Comparison of ENCODE assay signal across 10 mouse cellular contexts in genomic region chr5:77267441-77267840, GRCm38 (mm10). TPM values are rescaled to one million over a fixed set of nuclear protein-coding genes. Genes with fewer than 3 reads are reported as not detected.
DNase-seq lines count a peak whose midpoint lies in the region; ATAC-seq lines count a peak whose summit lies in the region.
"Had no signal": no experiment of that assay in that cellular context is flagged by ENCODE, and none has a peak within 500 bp of the region (broad histone marks: within the 10 kb centered on the region; RNA-seq: fewer than 3 reads in every experiment).

No protein-coding gene starts in this region.

- ATAC-seq in heart, embryonic 15.5 days (replicated peaks; ENCODE audit: insufficient number of reproducible peaks, insufficient read depth, low FRiP score, low read depth): no peak
- ATAC-seq in hindbrain, embryonic 16.5 days: no peak
- ATAC-seq in midbrain, embryonic 13.5 days: no peak
- ATAC-seq in CD4-positive, CD25-positive, alpha-beta regulatory T cell, adult 4 months: no peak

- H3K4me3 ChIP-seq in heart, embryonic 15.5 days: peak overlapping the region; percentile 88
- H3K4me3 ChIP-seq in embryonic facial prominence, embryonic 10.5 days: peak overlapping the region; percentile 99
- H3K4me3 ChIP-seq in hindbrain, embryonic 16.5 days (ENCODE audit: low read length): peak overlapping the region; percentile 81
- peak overlapping the region; percentile 91 for H3K4me3 ChIP-seq in midbrain, embryonic 13.5 days (replicated peaks)

- no peak for DNase-seq in heart, adult 18-20 months
- no peak for DNase-seq in embryonic facial prominence, embryonic 10.5 days (ENCODE audit: low spot score)
- no peak for DNase-seq in adrenal gland, postnatal 4 days (ENCODE audit: low spot score in 2 of 2)
- no peak for DNase-seq in retina, postnatal 1 day
- DNase-seq: kidney, adult 8-10 months had no signal

- H3K27ac ChIP-seq in heart, embryonic 15.5 days: 0 out of 2 replicates have a peak overlapping the region, but pooled peaks have one; percentile 96
- H3K27ac ChIP-seq in embryonic facial prominence, embryonic 10.5 days (replicated peaks): peak overlapping the region; percentile 98; the same call in 1 of the 2 replicates
- no peak overlapping the region for H3K27ac ChIP-seq in hindbrain, embryonic 16.5 days (ENCODE audit: low read depth, low read length)
- no peak overlapping the region for H3K27ac ChIP-seq in midbrain, embryonic 13.5 days

- peaks cover 26% of the 10 kb centered on the region for H3K36me3 ChIP-seq in heart, embryonic 15.5 days
- peaks cover 46% of the 10 kb centered on the region for H3K36me3 ChIP-seq in embryonic facial prominence, embryonic 10.5 days (replicated peaks)
- H3K36me3 ChIP-seq in hindbrain, embryonic 16.5 days (ENCODE audit: control insufficient read depth, insufficient read depth, low read length): peaks cover 6% of the 10 kb centered on the region; the same call in 1 of the 2 replicates
- peaks cover 19% of the 10 kb centered on the region for H3K36me3 ChIP-seq in midbrain, embryonic 13.5 days

- H3K27me3 ChIP-seq in heart, embryonic 15.5 days: no peaks in the 10 kb centered on the region
- H3K27me3 ChIP-seq in embryonic facial prominence, embryonic 10.5 days (replicated peaks; ENCODE audit: low read depth, poor library complexity, severe bottlenecking): no peaks in the 10 kb centered on the region
- H3K27me3 ChIP-seq in hindbrain, embryonic 16.5 days (replicated peaks; ENCODE audit: control insufficient read depth, insufficient read depth, low read length): no peaks in the 10 kb centered on the region
- peaks cover 15% of the 10 kb centered on the region for H3K27me3 ChIP-seq in midbrain, embryonic 13.5 days

- WGBS in heart, embryonic 15.5 days: 64% methylated on average over 4 of the region's 4 CpGs
- WGBS in embryonic facial prominence, embryonic 10.5 days: 77% methylated on average over 4 of the region's 4 CpGs
- 62% methylated on average over 4 of the region's 4 CpGs for WGBS in hindbrain, embryonic 16.5 days
- WGBS in midbrain, embryonic 13.5 days: 65% methylated on average over 4 of the region's 4 CpGs

- H3K9me3 ChIP-seq in heart, embryonic 15.5 days (replicated peaks): no peaks in the 10 kb centered on the region
- no peaks in the 10 kb centered on the region for H3K9me3 ChIP-seq in embryonic facial prominence, embryonic 10.5 days
- H3K9me3 ChIP-seq in hindbrain, embryonic 16.5 days (ENCODE audit: control insufficient read depth, low read length): no peaks in the 10 kb centered on the region
- H3K9me3 ChIP-seq in midbrain, embryonic 13.5 days: no peaks in the 10 kb centered on the region

- H3K4me2 ChIP-seq in heart, embryonic 15.5 days: peak overlapping the region; percentile 68
- H3K4me2 ChIP-seq in hindbrain, embryonic 16.5 days (ENCODE audit: low read length): peak overlapping the region; percentile 93
- peak overlapping the region; percentile 81 for H3K4me2 ChIP-seq in midbrain, embryonic 13.5 days (replicated peaks)

- H3K4me1 ChIP-seq in heart, embryonic 15.5 days (replicated peaks): peaks cover 29% of the 10 kb centered on the region
- peaks cover 20% of the 10 kb centered on the region for H3K4me1 ChIP-seq in embryonic facial prominence, embryonic 10.5 days
- no peaks in the 10 kb centered on the region; the same call in 1 of the 2 replicates for H3K4me1 ChIP-seq in hindbrain, embryonic 16.5 days (ENCODE audit: control insufficient read depth, insufficient read depth, low read depth, low read length)
- H3K4me1 ChIP-seq in midbrain, embryonic 13.5 days (replicated peaks): peaks cover 16% of the 10 kb centered on the region

- no peak overlapping the region for H3K9ac ChIP-seq in heart, embryonic 15.5 days
- no peak overlapping the region for H3K9ac ChIP-seq in hindbrain, embryonic 16.5 days (ENCODE audit: low read depth, low read length)
- no peak overlapping the region for H3K9ac ChIP-seq in midbrain, embryonic 13.5 days (replicated peaks)

RNA-seq across cellular contexts. Expression of gene Rest, which starts 2.1 kb away (rescaled TPM):
- polyA plus RNA-seq in heart, embryonic 15.5 days (2015; fragmentation: Nextera tagmentation; extraction: Ambion mirVana): 19.3 and 22.1 TPM in 2 replicates
- total RNA-seq in heart, adult 18-20 months (2021): 10 to 100 TPM; 13.2 to 13.5 TPM
- 34.0 and 37.7 TPM in 2 replicates for polyA plus RNA-seq in embryonic facial prominence, embryonic 10.5 days (2016; fragmentation: Nextera tagmentation; extraction: Ambion mirVana)
- 5.9 and 6.9 TPM in 2 replicates for polyA plus RNA-seq in hindbrain, embryonic 16.5 days (2015; fragmentation: Nextera tagmentation; extraction: Ambion mirVana)
- polyA plus RNA-seq in midbrain, embryonic 13.5 days (2015; fragmentation: Nextera tagmentation; extraction: Ambion mirVana): 8.0 and 8.5 TPM in 2 replicates
- 10 to 100 TPM; 39.0 to 42.6 TPM for total RNA-seq in adrenal gland, postnatal 4 days (2021)
- polyA plus RNA-seq in CD4-positive, CD25-positive, alpha-beta regulatory T cell, adult 4 months (2017; shearing (Covaris generic)): 10 to 100 TPM; 12.7 to 16.2 TPM

RNA-seq across cellular contexts. Expression of gene Noa1, which starts 42.4 kb away (rescaled TPM):
- polyA plus RNA-seq in heart, embryonic 15.5 days (2015; fragmentation: Nextera tagmentation; extraction: Ambion mirVana): 20.6 and 21.6 TPM in 2 replicates
- 10 to 100 TPM; 22.1 to 25.7 TPM for total RNA-seq in heart, adult 18-20 months (2021)
- polyA plus RNA-seq in embryonic facial prominence, embryonic 10.5 days (2016; fragmentation: Nextera tagmentation; extraction: Ambion mirVana): 36.5 and 37.5 TPM in 2 replicates
- polyA plus RNA-seq in hindbrain, embryonic 16.5 days (2015; fragmentation: Nextera tagmentation; extraction: Ambion mirVana): 33.2 and 34.7 TPM in 2 replicates
- 30.3 and 31.3 TPM in 2 replicates for polyA plus RNA-seq in midbrain, embryonic 13.5 days (2015; fragmentation: Nextera tagmentation; extraction: Ambion mirVana)
- total RNA-seq in adrenal gland, postnatal 4 days (2021): 10 to 100 TPM; 25.4 to 25.7 TPM
- polyA plus RNA-seq in CD4-positive, CD25-positive, alpha-beta regulatory T cell, adult 4 months (2017; shearing (Covaris generic)): 1 to 10 TPM; 2.2 to 5.7 TPM

RNA-seq across cellular contexts. Expression of gene Polr2b, which starts 42.5 kb away (rescaled TPM):
- 32.7 and 39.2 TPM in 2 replicates for polyA plus RNA-seq in heart, embryonic 15.5 days (2015; fragmentation: Nextera tagmentation; extraction: Ambion mirVana)
- total RNA-seq in heart, adult 18-20 months (2021): 10 to 100 TPM; 32.8 to 36.7 TPM
- polyA plus RNA-seq in embryonic facial prominence, embryonic 10.5 days (2016; fragmentation: Nextera tagmentation; extraction: Ambion mirVana): 94.3 and 96.0 TPM in 2 replicates
- polyA plus RNA-seq in hindbrain, embryonic 16.5 days (2015; fragmentation: Nextera tagmentation; extraction: Ambion mirVana): 52.4 and 59.2 TPM in 2 replicates
- 75.7 and 82.2 TPM in 2 replicates for polyA plus RNA-seq in midbrain, embryonic 13.5 days (2015; fragmentation: Nextera tagmentation; extraction: Ambion mirVana)
- total RNA-seq in adrenal gland, postnatal 4 days (2021): 10 to 100 TPM; 87.5 to 89.2 TPM
- polyA plus RNA-seq in CD4-positive, CD25-positive, alpha-beta regulatory T cell, adult 4 months (2017; shearing (Covaris generic)): 10 to 100 TPM; 53.9 to 67.1 TPM

RNA-seq across cellular contexts. Expression of gene Spink2, which starts 56.2 kb away (rescaled TPM):
- polyA plus RNA-seq in heart, embryonic 15.5 days (2015; fragmentation: Nextera tagmentation; extraction: Ambion mirVana): 3.0 and 3.7 TPM in 2 replicates
- total RNA-seq in heart, adult 18-20 months (2021): not detected
- polyA plus RNA-seq in embryonic facial prominence, embryonic 10.5 days (2016; fragmentation: Nextera tagmentation; extraction: Ambion mirVana): 1.5 and 1.8 TPM in 2 replicates
- polyA plus RNA-seq in hindbrain, embryonic 16.5 days (2015; fragmentation: Nextera tagmentation; extraction: Ambion mirVana): 0.80 and 1.5 TPM in 2 replicates
- polyA plus RNA-seq in midbrain, embryonic 13.5 days (2015; fragmentation: Nextera tagmentation; extraction: Ambion mirVana): 0.48 TPM in 1 of 2 replicates, not detected in the other
- under 1 TPM in 1 of 2 experiments, not detected in 1; 0.54 TPM for total RNA-seq in adrenal gland, postnatal 4 days (2021)
- polyA plus RNA-seq in CD4-positive, CD25-positive, alpha-beta regulatory T cell, adult 4 months (2017; shearing (Covaris generic)): not detected
- total RNA-seq: monocyte, adult 5-6 weeks had no signal

Comparison
In these comparisons a context has a peak if more than half of its experiments do, and no peak if none do; other contexts are left out.
1. H3K27ac ChIP-seq: peak in heart, embryonic 15.5 days (single experiment) and embryonic facial prominence, embryonic 10.5 days (single experiment); none in hindbrain, embryonic 16.5 days (single experiment) and midbrain, embryonic 13.5 days (single experiment).
2. Peak in every context shown above with its lines, with median percentiles within 50 percentile points of each other: H3K4me2 ChIP-seq and H3K4me3 ChIP-seq.